Mouse (Mus musculus): ENCODE data around the gene Pgd.

GRCm38 (mm10) chr4:149149611-149150010 lies 17.0 kb downstream of the Pgd start:
- TF ChIP-seq CTCF (IDR thresholded peaks at IDR 0.05; ENCODE audit: borderline replicate concordance, extremely low read depth, insufficient read depth, insufficient read length): no peak
- TF ChIP-seq POLR2A (IDR thresholded peaks at IDR 0.05; ENCODE audit: borderline replicate concordance, extremely low read depth, insufficient read depth, insufficient read length, poor library complexity, severe bottlenecking): no peak

All from brain, embryonic 14.5 days (tissue).